Mouse (Mus musculus): ENCODE data around the gene Poglut1. TPM values are rescaled to one million over a fixed set of nuclear protein-coding genes. Genes with fewer than 3 reads are reported as not detected.

The Poglut1 gene
- total RNA-seq, 2 experiments from 2014 or later, result 31.7 to 33.7 TPM

GRCm38 (mm10) chr16:38476312-38477240 is 73.5 kb downstream of the Poglut1 start:
- DNase-seq (ENCODE audit: low spot score in 2 of 2), result peak in 1 of 2 experiments; percentile 13

GRCm38 (mm10) chr16:38475681-38476311 is 74.3 kb downstream of the Poglut1 start:
- no peak for DNase-seq (ENCODE audit: low spot score in 2 of 2)

Other genes with a start within 250 kb of the Poglut1 start
- gene Maats1, start 208.1 kb downstream of the Poglut1 start, total RNA-seq (2021), result 1 to 10 TPM in 1 of 2 experiments, under 1 TPM in 1; 0.56 to 1.1 TPM
- 100 to 1,000 TPM; 171 to 172 TPM for gene Cox17, start 203.3 kb downstream of the Poglut1 start, total RNA-seq (2021)
- gene Gm21987, start 203.2 kb downstream of the Poglut1 start, total RNA-seq (2021), result not detected
- 1 to 10 TPM; 2.1 to 2.8 TPM for gene Popdc2, start 188.0 kb downstream of the Poglut1 start, total RNA-seq (2021)
- 10 to 100 TPM; 27.9 to 28.6 TPM for gene Pla1a, start 117.1 kb downstream of the Poglut1 start, total RNA-seq (2021)
- gene Adprh, start 97.6 kb downstream of the Poglut1 start, total RNA-seq (2021), result 10 to 100 TPM; 54.7 to 55.4 TPM
- under 1 TPM; 0.73 to 0.95 TPM for gene Cd80, start 94.7 kb downstream of the Poglut1 start, total RNA-seq (2021)
- gene Timmdc1, start 27.6 kb downstream of the Poglut1 start, total RNA-seq (2021), result 10 to 100 TPM; 26.4 to 32.2 TPM
- 10 to 100 TPM; 71.9 to 75.7 TPM for gene Tmem39a, start 8.4 kb upstream of the Poglut1 start, total RNA-seq (2021)
- 10 to 100 TPM; 31.3 to 31.4 TPM for gene Arhgap31, start 163.0 kb upstream of the Poglut1 start, total RNA-seq (2021)
- 10 to 100 TPM; 13.1 to 14.9 TPM for gene B4galt4, start 192.0 kb upstream of the Poglut1 start, total RNA-seq (2021)

Measured in adrenal gland, postnatal 4 days (tissue).